In genomic region chr12:51756599-51756961, GRCm38 (mm10) we compare ENCODE assay signal across 25 mouse cellular contexts.
DNase-seq lines count a peak whose midpoint lies in the region; ATAC-seq and TF ChIP-seq lines count a peak whose summit lies in the region.
"Had no signal": no experiment of that assay in that cellular context is flagged by ENCODE, and none has a peak within 500 bp of the region (broad histone marks: within the 10 kb centered on the region; RNA-seq: fewer than 3 reads in every experiment).

No protein-coding gene starts in this region.

- no peak for TF ChIP-seq CTCF in liver, postnatal 0 days (IDR thresholded peaks at IDR 0.05; ENCODE audit: low read depth)
- no peak for TF ChIP-seq CTCF in intestine, postnatal 0 days (IDR thresholded peaks at IDR 0.05; ENCODE audit: low read depth)
- no peak for TF ChIP-seq CTCF in stomach, postnatal 0 days (IDR thresholded peaks at IDR 0.05; ENCODE audit: low read depth)

- no peak overlapping the region for H3K9ac ChIP-seq in liver, postnatal 0 days (replicated peaks)
- H3K9ac ChIP-seq in liver, embryonic 12.5 days = no peak overlapping the region
- no peak overlapping the region for H3K9ac ChIP-seq in intestine, postnatal 0 days (ENCODE audit: low read depth, low read length)
- H3K9ac ChIP-seq in stomach, postnatal 0 days (ENCODE audit: low read length) = no peak overlapping the region
- H3K9ac ChIP-seq: forebrain, embryonic 13.5 days; heart, embryonic 12.5 days; heart, embryonic 15.5 days; hindbrain, embryonic 14.5 days had no signal

- no peak for TF ChIP-seq EP300 in liver, postnatal 0 days (IDR thresholded peaks at IDR 0.05; ENCODE audit: low read depth)
- no peak for TF ChIP-seq EP300 in stomach, postnatal 0 days (optimal IDR thresholded peaks at IDR 0.05)

- no peaks in the 10 kb centered on the region for H3K27me3 ChIP-seq in liver, postnatal 0 days (ENCODE audit: insufficient read depth, low read length)
- no peaks in the 10 kb centered on the region for H3K27me3 ChIP-seq in liver, embryonic 12.5 days (replicated peaks)
- H3K27me3 ChIP-seq in intestine, postnatal 0 days (replicated peaks; ENCODE audit: control insufficient read depth, insufficient read depth, low read length) = no peaks in the 10 kb centered on the region
- no peaks in the 10 kb centered on the region for H3K27me3 ChIP-seq in stomach, postnatal 0 days (ENCODE audit: control insufficient read depth, insufficient read depth, low read length)
- H3K27me3 ChIP-seq: forebrain, embryonic 13.5 days; heart, embryonic 12.5 days; heart, embryonic 15.5 days had no signal

- peaks cover 91% of the 10 kb centered on the region for H3K36me3 ChIP-seq in liver, postnatal 0 days (replicated peaks; ENCODE audit: insufficient read depth, low read length)
- peaks cover 94% of the 10 kb centered on the region for H3K36me3 ChIP-seq in liver, embryonic 12.5 days
- H3K36me3 ChIP-seq in intestine, postnatal 0 days (ENCODE audit: control insufficient read depth, insufficient read depth) = peaks cover 72% of the 10 kb centered on the region
- H3K36me3 ChIP-seq in stomach, postnatal 0 days (ENCODE audit: control insufficient read depth, insufficient read depth, low read length) = peaks cover 23% of the 10 kb centered on the region

- no peak for DNase-seq in liver, postnatal 0 days
- no peak for DNase-seq in stomach, postnatal 0 days (ENCODE audit: low spot score)
- DNase-seq in gastrocnemius, adult 18-20 months (ENCODE audit: low spot score) = no peak
- DNase-seq in Muller cell, postnatal 12 days (ENCODE audit: inconsistent ontology term) = no peak
- DNase-seq: adrenal gland, adult 8-10 months; adrenal gland, postnatal 25 days; cerebellum, adult 11-12 months; cerebellum, adult 9-10 months; cerebellum, postnatal 14 days; gastrocnemius, adult 2 months; gastrocnemius, postnatal 14 days; heart, adult 18-20 months; heart, postnatal 10 days; heart, postnatal 4 days had no signal

- peak; percentile 19; the same call in 1 of the 2 replicates for ATAC-seq in liver, postnatal 0 days
- no peak for ATAC-seq in liver, embryonic 12.5 days
- ATAC-seq in intestine, postnatal 0 days = peak; percentile 41
- peak; percentile 37; the same call in 1 of the 2 replicates for ATAC-seq in stomach, postnatal 0 days (ENCODE audit: low FRiP score, low TSS enrichment)
- ATAC-seq: activated CD4-positive, CD25-positive, alpha-beta regulatory T cell, adult 4 months; CD4-positive, CD25-positive, alpha-beta regulatory T cell, adult 4 months; forebrain, embryonic 13.5 days; forebrain, embryonic 16.5 days; hindbrain, postnatal 0 days had no signal

- no peaks in the 10 kb centered on the region for H3K9me3 ChIP-seq in liver, postnatal 0 days (ENCODE audit: low read length)
- H3K9me3 ChIP-seq in liver, embryonic 12.5 days (replicated peaks) = no peaks in the 10 kb centered on the region
- no peaks in the 10 kb centered on the region for H3K9me3 ChIP-seq in intestine, postnatal 0 days (ENCODE audit: control insufficient read depth)
- H3K9me3 ChIP-seq in stomach, postnatal 0 days (ENCODE audit: control insufficient read depth, low read length) = no peaks in the 10 kb centered on the region
- H3K9me3 ChIP-seq: forebrain, embryonic 10.5 days; forebrain, embryonic 13.5 days; heart, embryonic 12.5 days; heart, embryonic 15.5 days had no signal

- no peak overlapping the region for H3K4me2 ChIP-seq in liver, postnatal 0 days (ENCODE audit: low read depth, low read length)
- no peak overlapping the region for H3K4me2 ChIP-seq in liver, embryonic 12.5 days
- no peak overlapping the region for H3K4me2 ChIP-seq in intestine, postnatal 0 days (replicated peaks; ENCODE audit: low read depth)
- no peak overlapping the region for H3K4me2 ChIP-seq in stomach, postnatal 0 days (replicated peaks; ENCODE audit: low read depth)
- H3K4me2 ChIP-seq: forebrain, embryonic 13.5 days; heart, embryonic 12.5 days; heart, embryonic 15.5 days; hindbrain, embryonic 14.5 days had no signal

- no peaks in the 10 kb centered on the region for H3K4me1 ChIP-seq in liver, postnatal 0 days (ENCODE audit: insufficient read depth)
- H3K4me1 ChIP-seq in liver, embryonic 12.5 days = no peaks in the 10 kb centered on the region
- 0 out of 2 replicates have a peak, but pooled peaks cover 3% of the 10 kb centered on the region for H3K4me1 ChIP-seq in intestine, postnatal 0 days (replicated peaks; ENCODE audit: control insufficient read depth, insufficient read depth, low read length)
- H3K4me1 ChIP-seq in stomach, postnatal 0 days (replicated peaks; ENCODE audit: control insufficient read depth, insufficient read depth) = no peaks in the 10 kb centered on the region
- H3K4me1 ChIP-seq: forebrain, embryonic 10.5 days; forebrain, embryonic 13.5 days; heart, embryonic 12.5 days; heart, embryonic 15.5 days had no signal

- no peak overlapping the region for H3K4me3 ChIP-seq in liver, postnatal 0 days (ENCODE audit: low read depth, low read length)
- H3K4me3 ChIP-seq in liver, embryonic 12.5 days = no peak overlapping the region
- no peak overlapping the region for H3K4me3 ChIP-seq in intestine, postnatal 0 days (ENCODE audit: low read depth, low read length)
- H3K4me3 ChIP-seq in stomach, postnatal 0 days (ENCODE audit: low read depth, low read length) = no peak overlapping the region
- H3K4me3 ChIP-seq: forebrain, embryonic 10.5 days; forebrain, embryonic 13.5 days; gastrocnemius, adult 2 months; heart, embryonic 12.5 days; heart, embryonic 15.5 days had no signal

- H3K27ac ChIP-seq in liver, postnatal 0 days (ENCODE audit: low read depth) = no peak overlapping the region
- no peak overlapping the region for H3K27ac ChIP-seq in liver, embryonic 12.5 days
- H3K27ac ChIP-seq in intestine, postnatal 0 days (ENCODE audit: low read depth, low read length) = peak overlapping the region; percentile 78
- no peak overlapping the region for H3K27ac ChIP-seq in stomach, postnatal 0 days (replicated peaks)
- H3K27ac ChIP-seq: forebrain, embryonic 10.5 days; forebrain, embryonic 13.5 days; gastrocnemius, adult 2 months; heart, embryonic 15.5 days; hindbrain, embryonic 14.5 days; hindbrain, postnatal 0 days had no signal
